Mouse (Mus musculus) cerebellum, adult 2 months (tissue): Measurements from ENCODE around the gene Sar1a.

ENCODE experiments used
- CTCF ChIP-seq: fragments of 200-500 bp; IDR thresholded peaks from 2 replicates; pipeline ENCODE4 v1.5.1; 2011; ENCODE audit warnings: low read depth, mild to moderate bottlenecking, control low read depth, low read length, moderate library complexity, borderline replicate concordance; ENCODE audit not compliant: insufficient read depth
- POLR2A ChIP-seq: fragments of 200-500 bp; IDR thresholded peaks from 2 replicates; pipeline ENCODE4 v1.6.1; 2011; ENCODE audit warnings: low read length, control low read depth, borderline replicate concordance; ENCODE audit not compliant: insufficient read depth

DNA sequence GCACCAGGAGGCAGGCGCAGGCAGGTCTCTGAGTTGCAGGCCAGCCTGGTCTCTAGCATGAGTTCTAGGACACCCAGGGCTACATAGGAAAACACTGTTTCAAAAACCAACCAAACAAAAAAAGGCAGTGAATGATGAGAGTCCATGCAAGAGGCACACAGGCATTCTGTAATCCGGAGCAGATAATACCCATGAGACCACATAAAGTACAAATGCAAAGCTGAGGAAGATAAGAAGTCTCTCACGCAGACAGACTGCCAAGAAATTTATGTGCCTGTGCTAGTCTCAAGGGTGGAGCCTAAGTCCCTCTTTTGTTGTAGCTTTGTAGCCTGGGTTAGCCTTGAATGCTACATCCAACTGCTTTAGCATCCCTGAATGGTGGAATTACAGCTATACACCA lies 14.4 kb upstream of the Sar1a start:
- no peak for TF ChIP-seq POLR2A
- no peak for TF ChIP-seq CTCF
